Mouse (Mus musculus) right cerebral cortex, adult 2 months (tissue): ENCODE measurements at regions not wholly inside any gene's neighbourhood (a gene's known extent, or its start where the extent isn't known, plus 50 kb on each side); places are given as distances from the start of the nearest gene placed in this dataset.

Experiments
- DNase-seq, 2 experiments: peaks; one replicate each; pipeline ENCODE4 v3.0.0; 2021 to 2022; ENCODE audit warnings: low spot score in 2 of 2

DNA sequence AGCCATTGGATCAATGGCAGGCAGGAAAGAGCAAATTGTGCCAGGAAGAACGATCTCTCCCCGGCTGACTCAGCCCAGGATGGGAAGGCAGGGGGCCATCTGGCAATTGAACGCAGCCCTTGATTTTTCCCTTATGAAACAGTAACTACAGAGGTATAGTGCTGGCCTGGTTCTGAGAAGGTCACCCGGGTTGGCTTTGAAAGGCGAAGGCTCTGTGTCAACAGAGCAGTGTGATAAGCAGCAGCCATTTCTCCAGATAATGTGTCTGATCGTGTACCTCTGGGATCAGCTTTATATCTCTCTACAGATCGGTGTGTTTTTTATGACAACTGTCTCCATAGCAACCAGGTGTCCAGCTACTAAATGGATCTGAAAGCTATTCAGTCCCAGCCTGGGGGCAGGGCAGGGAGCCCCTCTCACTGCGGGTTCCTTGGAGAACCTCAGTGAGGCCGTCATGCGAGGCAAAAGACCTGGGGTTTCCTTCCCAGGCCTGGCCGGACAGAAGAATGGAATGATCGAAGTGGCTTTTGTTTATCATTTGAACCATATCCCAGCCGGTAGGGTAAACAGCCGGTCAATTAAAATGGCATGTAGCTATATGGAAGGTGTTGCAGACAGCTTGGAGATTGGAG is 67.8 kb upstream of the Irf2bp2 start:
- DNase-seq = no peak

DNA sequence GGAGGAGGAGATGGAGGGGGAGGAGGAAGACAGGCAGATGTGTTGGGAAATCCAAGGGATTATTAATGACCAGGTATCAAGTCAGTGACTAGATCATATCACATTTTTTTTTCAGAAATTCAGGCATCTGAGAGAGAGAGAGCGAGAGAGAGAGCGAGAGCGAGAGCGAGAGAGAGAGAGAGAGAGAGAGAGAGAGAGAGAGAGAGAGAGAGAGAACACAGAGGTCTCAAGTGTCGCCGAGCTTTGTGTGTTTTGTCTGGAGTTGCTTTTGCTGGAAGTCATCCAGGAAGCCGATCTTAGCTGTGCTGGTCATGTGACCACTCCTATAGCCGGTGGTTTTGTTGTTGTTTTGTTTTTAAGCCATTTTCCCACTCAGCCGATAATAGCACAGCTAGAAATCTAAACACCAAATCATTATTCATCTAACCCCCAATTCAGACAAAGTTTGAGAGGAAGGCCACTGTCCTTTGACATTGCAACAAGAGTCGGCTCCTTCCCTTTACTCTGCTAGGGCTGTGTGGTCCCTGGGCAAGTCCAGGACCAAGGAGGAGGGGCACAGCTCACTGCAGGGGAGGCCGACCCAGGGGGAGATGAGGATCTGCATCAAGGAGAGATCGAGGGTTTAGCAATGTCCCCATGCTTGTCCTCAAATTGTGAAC is 67.0 kb upstream of the Irf2bp2 start:
- DNase-seq = no peak

DNA sequence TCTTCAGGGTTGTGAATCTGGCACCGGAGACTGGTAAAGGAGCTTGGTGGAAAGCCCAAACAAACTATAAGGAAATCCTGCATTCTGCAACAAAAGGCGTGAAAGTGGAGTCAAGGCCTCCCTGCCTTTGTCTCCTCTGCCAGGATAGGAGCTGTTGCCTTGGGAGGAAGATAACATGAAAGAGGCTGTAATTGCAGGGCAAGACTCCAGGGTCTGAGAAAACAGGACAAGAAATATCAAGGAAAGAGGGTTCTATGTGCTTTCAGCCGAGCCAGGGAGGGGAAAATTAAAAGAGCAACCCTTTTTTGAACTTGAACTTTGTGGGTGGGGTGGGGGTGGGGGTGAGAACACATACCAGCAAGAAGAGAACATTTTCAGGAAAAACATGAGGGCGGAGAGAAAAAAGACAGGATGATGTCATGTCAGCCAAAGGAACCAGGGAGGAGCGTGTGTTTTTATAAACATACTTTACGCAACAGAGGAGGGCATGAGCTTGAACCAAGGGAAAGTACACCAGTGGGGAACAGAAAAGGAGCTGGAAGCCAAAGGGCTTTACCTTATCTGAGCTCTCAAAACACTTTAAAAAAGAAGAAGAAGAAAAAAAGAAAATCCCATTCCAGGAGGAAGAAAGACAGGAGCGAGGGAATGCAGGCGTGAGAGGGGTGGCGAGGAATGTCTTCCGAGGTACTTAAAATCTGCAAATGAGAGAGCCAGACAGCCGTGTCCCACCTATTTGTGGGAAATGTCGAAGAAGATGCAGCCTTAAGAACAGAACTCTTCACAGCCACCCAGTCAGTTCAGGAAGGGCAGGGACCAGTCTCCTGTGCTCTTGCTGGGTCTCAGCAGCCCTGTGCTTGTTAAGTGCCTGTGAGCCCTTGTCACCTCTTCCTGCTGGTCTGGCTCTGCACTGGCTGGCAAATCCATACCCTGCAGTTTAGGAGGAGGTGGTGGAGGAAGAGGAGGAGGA is 66.2 kb upstream of the Irf2bp2 start:
- DNase-seq = no peak

DNA sequence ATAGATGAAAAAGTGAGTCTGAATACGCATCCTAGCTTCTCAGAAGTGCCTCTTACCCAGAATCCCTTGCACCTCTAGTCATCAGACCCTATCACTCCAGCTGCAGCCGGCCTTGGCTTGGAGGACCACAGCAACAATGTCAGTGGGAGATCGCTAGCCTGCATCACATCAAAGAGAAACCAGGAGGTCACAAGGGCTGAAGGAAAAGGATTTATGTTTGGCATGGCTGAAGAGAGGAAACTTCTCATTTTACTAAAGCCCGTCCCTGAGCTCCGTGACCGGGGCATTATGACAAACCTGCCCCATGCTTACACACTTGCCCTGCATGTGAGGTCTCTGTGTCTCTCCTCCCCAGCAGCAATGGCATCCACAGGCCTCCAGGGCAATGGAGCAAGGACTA is 63.8 kb upstream of the Irf2bp2 start:
- DNase-seq = no peak

DNA sequence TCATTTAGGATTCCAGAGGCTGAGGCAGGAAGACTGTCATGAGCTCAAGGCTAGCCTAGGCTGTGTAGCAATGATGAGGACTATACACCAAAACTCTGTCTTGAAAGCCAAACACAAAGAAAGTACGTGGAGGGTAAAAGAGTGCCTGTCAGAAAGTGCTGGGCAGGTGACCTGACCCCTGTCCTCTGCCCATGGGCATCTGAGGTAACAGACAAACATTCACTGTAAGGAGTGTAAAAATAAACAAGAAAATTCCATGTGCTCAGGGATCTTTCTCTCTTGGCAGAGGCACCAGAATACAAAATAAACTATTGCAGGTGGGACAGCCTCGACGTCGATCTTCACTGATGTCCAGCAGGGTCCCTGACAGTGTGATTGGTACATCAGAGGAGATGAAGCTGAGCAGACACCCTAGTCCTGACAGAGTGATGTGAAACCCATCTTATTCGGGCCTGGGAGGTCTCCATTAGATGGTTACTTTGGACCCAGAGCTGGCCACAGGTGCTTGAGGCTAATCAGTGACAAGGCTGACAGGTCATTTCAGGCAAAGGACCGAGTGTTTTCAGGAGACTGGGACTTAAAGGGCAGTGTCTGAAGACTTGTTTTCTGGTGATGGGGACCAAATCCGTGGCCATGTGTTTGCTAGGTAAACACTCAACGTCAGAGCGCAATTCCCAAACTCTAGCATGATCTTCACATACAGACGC is 62.9 kb upstream of the Irf2bp2 start:
- no peak for DNase-seq

DNA sequence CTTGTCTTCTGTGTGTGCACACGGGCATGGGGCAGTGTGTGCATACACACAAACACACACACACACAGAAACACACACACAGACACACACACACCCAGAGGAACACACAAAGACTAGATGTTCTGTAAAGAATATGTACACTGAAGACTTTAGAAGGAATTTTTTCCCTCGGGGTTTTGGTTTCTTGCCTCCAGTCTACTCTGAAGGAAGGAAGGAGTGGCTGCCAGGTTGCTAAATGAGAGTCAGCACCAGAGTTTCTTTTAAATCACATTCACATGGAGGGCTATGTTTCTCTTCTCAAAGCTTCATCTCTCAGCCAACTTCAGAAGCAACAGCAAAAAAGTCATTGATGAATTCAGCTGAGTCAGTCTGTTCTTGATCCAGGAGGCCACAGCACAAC is 61.8 kb upstream of the Irf2bp2 start:
- no peak for DNase-seq

DNA sequence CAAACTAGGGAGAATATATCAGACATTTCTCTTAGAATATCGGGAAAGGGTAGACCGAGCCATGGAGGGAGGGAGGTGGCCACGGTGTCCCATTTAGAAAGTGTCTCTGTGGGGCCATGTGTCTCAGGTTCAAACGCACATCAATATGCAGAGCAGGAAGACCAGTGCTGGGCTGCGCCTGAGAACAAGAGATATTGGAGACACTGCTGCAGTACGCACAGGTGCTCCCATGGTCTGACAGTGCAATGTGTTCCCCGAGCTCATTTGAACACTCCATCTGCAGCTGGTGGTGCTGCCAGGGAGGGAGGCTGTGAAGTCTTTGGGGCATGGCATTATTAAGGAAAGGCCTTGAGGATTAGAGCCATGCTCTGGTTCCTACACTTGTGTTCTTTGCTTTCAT is 60.6 kb upstream of the Irf2bp2 start:
- no peak for DNase-seq

DNA sequence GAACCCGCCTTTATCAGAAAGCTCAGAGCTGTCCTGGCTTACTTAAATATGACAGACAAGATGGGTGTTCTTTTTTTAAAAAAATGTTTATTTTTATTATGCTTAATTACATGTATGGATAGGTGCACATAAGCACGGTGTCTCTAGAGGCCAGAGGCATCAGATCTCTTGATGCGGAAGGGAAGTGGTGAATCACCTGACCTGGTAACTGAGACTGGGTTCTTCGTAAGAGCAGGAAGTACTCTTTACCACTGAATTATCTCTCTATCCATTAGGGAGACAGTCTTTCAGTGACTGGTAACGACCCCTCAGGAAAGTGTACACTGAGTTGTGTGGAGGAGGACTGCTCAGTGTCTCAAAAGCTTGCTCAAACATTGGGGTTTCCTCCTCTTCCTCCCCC is 58.4 kb upstream of the Irf2bp2 start:
- no peak for DNase-seq

DNA sequence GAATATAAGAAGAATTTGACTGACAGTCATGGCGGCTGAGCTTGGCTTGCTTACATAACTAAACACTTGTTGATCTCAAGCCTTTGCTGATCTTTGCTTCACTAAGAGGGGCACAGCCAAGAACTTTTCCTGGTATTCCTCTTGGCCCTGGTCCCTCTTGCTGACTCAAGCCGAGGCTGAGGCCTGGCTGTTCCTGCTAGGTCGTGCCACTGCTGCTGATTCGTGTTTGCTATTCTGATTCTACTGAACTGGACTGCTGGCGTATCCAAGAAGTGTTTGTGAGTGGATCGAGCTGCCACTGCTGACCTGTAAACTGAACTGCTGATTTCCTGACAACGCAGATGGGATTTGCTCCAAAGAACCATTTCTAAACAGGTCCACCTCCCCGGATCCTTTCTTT is 57.2 kb upstream of the Irf2bp2 start:
- DNase-seq = no peak

DNA sequence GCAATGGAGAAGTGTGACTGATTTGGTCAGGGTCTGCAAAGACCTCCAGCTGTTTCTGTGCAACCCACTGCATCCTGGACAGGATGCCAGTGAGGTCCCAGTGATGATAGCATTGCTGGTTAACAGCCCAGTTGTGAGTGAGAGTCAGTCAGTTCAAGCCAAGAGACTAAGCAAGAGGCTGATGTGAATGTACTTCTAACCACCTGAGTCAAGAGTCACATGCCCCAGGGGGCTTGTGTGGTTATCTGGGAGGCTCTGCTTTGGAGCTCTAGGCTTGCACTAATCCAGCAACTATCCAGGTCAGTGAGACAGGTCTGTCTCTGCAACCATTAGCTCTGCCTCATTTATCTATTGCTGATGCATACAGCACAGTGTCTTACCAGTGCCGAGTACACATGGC is 55.5 kb upstream of the Irf2bp2 start:
- DNase-seq = no peak

DNA sequence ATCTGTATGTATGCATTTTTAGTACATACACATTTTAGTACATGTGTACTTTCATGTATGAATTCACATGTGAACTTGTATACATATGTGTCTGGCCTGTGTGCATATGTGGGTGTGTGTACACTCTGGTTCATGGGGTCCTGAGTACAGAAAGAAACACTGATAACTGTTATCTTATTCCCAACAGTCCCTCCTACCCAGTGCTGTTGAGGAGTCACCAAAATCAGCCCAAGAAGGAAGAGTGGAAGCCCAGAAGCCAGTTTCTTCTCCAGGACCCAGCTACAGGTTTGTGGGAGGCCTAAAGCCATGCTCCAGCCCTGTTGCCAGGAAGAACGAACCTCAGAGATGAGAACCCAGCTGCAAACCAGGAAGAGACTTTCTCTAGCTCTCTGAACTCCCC is 53.6 kb upstream of the Irf2bp2 start:
- no peak for DNase-seq

DNA sequence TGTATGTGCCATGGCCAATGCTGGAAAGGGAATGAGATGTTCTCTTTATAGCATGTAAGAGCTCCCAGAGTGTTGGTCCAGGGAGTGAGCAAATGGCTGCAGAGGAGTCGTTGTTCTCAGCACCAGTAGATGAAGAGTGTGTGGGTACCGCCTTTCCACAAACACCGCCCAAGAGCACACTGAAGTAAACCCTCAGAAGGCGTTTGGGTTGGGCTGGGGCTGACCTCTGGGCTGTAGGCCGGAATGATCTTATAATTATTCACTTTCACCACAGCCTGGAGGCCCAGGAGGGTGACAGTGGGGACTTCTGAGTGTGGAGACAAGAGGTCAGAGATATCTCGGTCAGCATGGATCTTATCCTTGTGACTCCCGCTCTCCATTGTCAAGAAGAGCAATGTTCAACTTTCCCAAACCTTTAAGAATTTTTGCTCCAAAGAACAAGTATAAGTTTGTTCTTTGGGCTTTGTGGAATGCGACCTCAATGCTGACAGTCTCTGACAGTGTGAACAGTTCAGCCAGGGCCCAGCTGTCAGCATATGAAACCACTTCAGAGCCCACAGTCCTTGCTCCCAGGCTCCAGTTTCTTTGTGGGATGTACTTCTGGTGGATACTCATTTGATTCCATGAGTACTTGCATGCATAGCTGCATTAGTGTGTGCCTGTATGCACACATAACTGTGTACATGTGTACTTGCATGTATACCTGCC is 53.0 kb upstream of the Irf2bp2 start:
- no peak for DNase-seq

DNA sequence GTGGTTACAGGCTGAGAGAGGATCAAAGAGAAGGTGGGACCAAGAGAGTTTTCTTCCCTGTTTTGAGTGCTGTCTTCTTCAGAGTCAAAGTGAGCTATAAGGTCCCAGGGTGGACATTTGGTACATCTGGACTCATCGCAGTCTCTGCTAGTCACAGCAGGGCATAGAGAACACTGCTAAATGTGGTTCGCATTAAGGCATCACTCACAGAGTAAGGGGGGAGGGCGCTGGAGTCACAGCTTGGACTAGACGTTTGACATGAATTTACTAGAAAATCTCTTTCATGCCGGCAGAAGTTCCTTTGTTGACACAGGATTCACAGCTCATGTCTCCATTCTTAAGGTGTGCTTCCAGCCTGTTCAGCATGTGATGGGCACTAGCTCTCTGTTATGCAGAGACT is 50.4 kb upstream of the Irf2bp2 start:
- DNase-seq = no peak
